Mouse (Mus musculus): Measurements from ENCODE around the gene Tmem258.
"Not testable (repeated sequence)": the region's sequence is repeated elsewhere in the genome, so short reads cannot be mapped to it uniquely, and the experiment has no call there.

GRCm38 (mm10) chr19:10165928-10166327, 37.9 kb upstream of the Tmem258 start:
- not testable (repeated sequence) for TF ChIP-seq CTCF (IDR thresholded peaks at IDR 0.05 in 2 of 3, conservative IDR thresholded peaks at IDR 0.05 in 1 of 3; ENCODE audit: control insufficient read depth in 1 of 3, insufficient read depth in 1 of 3, low read depth in 2 of 3, low read length in 3 of 3, poor library complexity in 1 of 3, severe bottlenecking in 1 of 3); POLR2AphosphoS2 (IDR thresholded peaks at IDR 0.05; ENCODE audit: low read length); SIN3A (IDR thresholded peaks at IDR 0.05; ENCODE audit: low read length); TCF12 (IDR thresholded peaks at IDR 0.05; ENCODE audit: low read depth, low read length)
